Mouse (Mus musculus): Measurements from ENCODE around the gene Abca6. TPM values are rescaled to one million over a fixed set of nuclear protein-coding genes. Genes with fewer than 3 reads are reported as not detected.

The Abca6 gene
- polyA plus RNA-seq, 1 experiment from 2014 or later = 0.06 TPM

- Histone ChIP-seq H3K4me3 (ENCODE audit: low read depth, low read length) (no peak overlapping the region), H3K9ac (ENCODE audit: low read length) (no peak overlapping the region), H3K4me2 (ENCODE audit: low read length) (no peak overlapping the region), H3K9me3 (replicated peaks; ENCODE audit: control insufficient read depth, low read length) (no peaks in the 10 kb centered on the region), H3K27ac (ENCODE audit: low read depth, low read length) (no peak overlapping the region), H3K27me3 (replicated peaks; ENCODE audit: control insufficient read depth, insufficient read depth, low read length) (no peaks in the 10 kb centered on the region), H3K4me1 (ENCODE audit: control insufficient read depth, insufficient read depth, low read length) (no peaks in the 10 kb centered on the region), H3K36me3 (ENCODE audit: control insufficient read depth, insufficient read depth, low read length) (no peaks in the 10 kb centered on the region)
- no peak for DNase-seq (ENCODE audit: low spot score)
- 83% methylated on average over 2 of the region's 2 CpGs for WGBS
- no peak for ATAC-seq
These were observed 14.1 kb downstream of the Abca6 start for GRCm38 (mm10) chr11:110237466-110237865.

GRCm38 (mm10) chr11:110232975-110233374 is 18.6 kb downstream of the Abca6 start:
- Histone ChIP-seq H3K27me3 (replicated peaks; ENCODE audit: control insufficient read depth, insufficient read depth, low read length) (no peaks in the 10 kb centered on the region), H3K4me3 (ENCODE audit: low read depth, low read length) (no peak overlapping the region), H3K4me2 (ENCODE audit: low read length) (no peak overlapping the region), H3K9ac (ENCODE audit: low read length) (no peak overlapping the region), H3K9me3 (replicated peaks; ENCODE audit: control insufficient read depth, low read length) (no peaks in the 10 kb centered on the region), H3K36me3 (ENCODE audit: control insufficient read depth, insufficient read depth, low read length) (no peaks in the 10 kb centered on the region), H3K4me1 (ENCODE audit: control insufficient read depth, insufficient read depth, low read length) (no peaks in the 10 kb centered on the region), H3K27ac (ENCODE audit: low read depth, low read length) (no peak overlapping the region)
- DNase-seq (ENCODE audit: low spot score) = no peak
- no peak for ATAC-seq

GRCm38 (mm10) chr11:110217118-110217517 is 34.5 kb downstream of the Abca6 start:
- Histone ChIP-seq H3K27me3 (replicated peaks; ENCODE audit: control insufficient read depth, insufficient read depth, low read length) (no peaks in the 10 kb centered on the region), H3K36me3 (ENCODE audit: control insufficient read depth, insufficient read depth, low read length) (no peaks in the 10 kb centered on the region), H3K9me3 (replicated peaks; ENCODE audit: control insufficient read depth, low read length) (no peaks in the 10 kb centered on the region), H3K4me1 (ENCODE audit: control insufficient read depth, insufficient read depth, low read length) (no peaks in the 10 kb centered on the region), H3K4me3 (ENCODE audit: low read depth, low read length) (no peak overlapping the region), H3K4me2 (ENCODE audit: low read length) (no peak overlapping the region), H3K27ac (ENCODE audit: low read depth, low read length) (no peak overlapping the region), H3K9ac (ENCODE audit: low read length) (no peak overlapping the region)
- ATAC-seq (no peak), DNase-seq (ENCODE audit: low spot score) (peak; percentile 1)

GRCm38 (mm10) chr11:110203930-110204329 is 47.6 kb downstream of the Abca6 start:
- WGBS = 85% methylated on average over 5 of the region's 5 CpGs
- ATAC-seq = no peak
- DNase-seq (ENCODE audit: low spot score) = no peak

GRCm38 (mm10) chr11:110198882-110199281 is 52.7 kb downstream of the Abca6 start:
- H3K9ac ChIP-seq (ENCODE audit: low read length) = no peak overlapping the region
- no peak overlapping the region for H3K27ac ChIP-seq (ENCODE audit: low read depth, low read length)
- no peak overlapping the region for H3K4me3 ChIP-seq (ENCODE audit: low read depth, low read length)
- DNase-seq (ENCODE audit: low spot score) = no peak
- 81% methylated on average over 3 of the region's 3 CpGs for WGBS
- no peak overlapping the region for H3K4me2 ChIP-seq (ENCODE audit: low read length)
- no peak for ATAC-seq
- no peaks in the 10 kb centered on the region for H3K4me1 ChIP-seq (ENCODE audit: control insufficient read depth, insufficient read depth, low read length)
- H3K36me3 ChIP-seq (ENCODE audit: control insufficient read depth, insufficient read depth, low read length) = no peaks in the 10 kb centered on the region
- H3K9me3 ChIP-seq (replicated peaks; ENCODE audit: control insufficient read depth, low read length) = no peaks in the 10 kb centered on the region
- H3K27me3 ChIP-seq (replicated peaks; ENCODE audit: control insufficient read depth, insufficient read depth, low read length) = no peaks in the 10 kb centered on the region

More at GRCm38 (mm10) chr11:110203930-110204329, 47.6 kb downstream of the Abca6 start:
- no peak overlapping the region for H3K9ac ChIP-seq (ENCODE audit: low read length)
- H3K4me1 ChIP-seq (ENCODE audit: control insufficient read depth, insufficient read depth, low read length) = no peaks in the 10 kb centered on the region
- H3K27ac ChIP-seq (ENCODE audit: low read depth, low read length) = no peak overlapping the region
- no peaks in the 10 kb centered on the region for H3K36me3 ChIP-seq (ENCODE audit: control insufficient read depth, insufficient read depth, low read length)
- no peaks in the 10 kb centered on the region for H3K9me3 ChIP-seq (replicated peaks; ENCODE audit: control insufficient read depth, low read length)
- H3K4me3 ChIP-seq (ENCODE audit: low read depth, low read length) = no peak overlapping the region
- no peak overlapping the region for H3K4me2 ChIP-seq (ENCODE audit: low read length)
- no peaks in the 10 kb centered on the region for H3K27me3 ChIP-seq (replicated peaks; ENCODE audit: control insufficient read depth, insufficient read depth, low read length)

- no peaks in the 10 kb centered on the region for H3K27me3 ChIP-seq (replicated peaks; ENCODE audit: control insufficient read depth, insufficient read depth, low read length)
- H3K4me2 ChIP-seq (ENCODE audit: low read length) = no peak overlapping the region
- no peaks in the 10 kb centered on the region for H3K9me3 ChIP-seq (replicated peaks; ENCODE audit: control insufficient read depth, low read length)
- 90% methylated on average over 8 of the region's 8 CpGs for WGBS
- no peaks in the 10 kb centered on the region for H3K36me3 ChIP-seq (ENCODE audit: control insufficient read depth, insufficient read depth, low read length)
- ATAC-seq = no peak
- no peak for DNase-seq (ENCODE audit: low spot score)
- H3K4me1 ChIP-seq (ENCODE audit: control insufficient read depth, insufficient read depth, low read length) = no peaks in the 10 kb centered on the region
- H3K4me3 ChIP-seq (ENCODE audit: low read depth, low read length) = no peak overlapping the region
- H3K27ac ChIP-seq (ENCODE audit: low read depth, low read length) = no peak overlapping the region
- H3K9ac ChIP-seq (ENCODE audit: low read length) = no peak overlapping the region
These were observed 54.8 kb downstream of the Abca6 start for GRCm38 (mm10) chr11:110196561-110197306.

- no peak for ATAC-seq
- Histone ChIP-seq H3K4me1 (ENCODE audit: control insufficient read depth, insufficient read depth, low read length) (no peaks in the 10 kb centered on the region), H3K4me2 (ENCODE audit: low read length) (no peak overlapping the region), H3K36me3 (ENCODE audit: control insufficient read depth, insufficient read depth, low read length) (no peaks in the 10 kb centered on the region), H3K27me3 (replicated peaks; ENCODE audit: control insufficient read depth, insufficient read depth, low read length) (no peaks in the 10 kb centered on the region), H3K4me3 (ENCODE audit: low read depth, low read length) (no peak overlapping the region), H3K9me3 (replicated peaks; ENCODE audit: control insufficient read depth, low read length) (no peaks in the 10 kb centered on the region), H3K9ac (ENCODE audit: low read length) (no peak overlapping the region), H3K27ac (ENCODE audit: low read depth, low read length) (no peak overlapping the region)
- DNase-seq (ENCODE audit: low spot score) = no peak
- 92% methylated on average over 4 of the region's 4 CpGs for WGBS
These were observed 56.3 kb downstream of the Abca6 start for GRCm38 (mm10) chr11:110195310-110195709.

- H3K27ac ChIP-seq (ENCODE audit: low read depth, low read length) = no peak overlapping the region
- WGBS = 96% methylated on average over 3 of the region's 3 CpGs
These were observed 80.4 kb downstream of the Abca6 start for GRCm38 (mm10) chr11:110171212-110171611.

GRCm38 (mm10) chr11:110167459-110168251 is 83.9 kb downstream of the Abca6 start, which contains the start of gene Abca9:
Gene Abca9, minus strand, starts transcription at chr11:110168196.
- Histone ChIP-seq H3K4me1 (ENCODE audit: control insufficient read depth, insufficient read depth, low read length) (no peaks in the 10 kb centered on the region), H3K4me2 (ENCODE audit: low read length) (no peak within 1 kb of the TSS), H3K27ac (ENCODE audit: low read depth, low read length) (no peak within 1 kb of the TSS), H3K9ac (ENCODE audit: low read length) (no peak within 1 kb of the TSS), H3K4me3 (ENCODE audit: low read depth, low read length) (no peak within 1 kb of the TSS), H3K9me3 (replicated peaks; ENCODE audit: control insufficient read depth, low read length) (no peaks in the 10 kb centered on the region), H3K27me3 (replicated peaks; ENCODE audit: control insufficient read depth, insufficient read depth, low read length) (no peaks in the 10 kb centered on the region), H3K36me3 (ENCODE audit: control insufficient read depth, insufficient read depth, low read length) (no peaks in the 10 kb centered on the region)
- no peak for ATAC-seq
- WGBS = 55% methylated on average over 12 of the region's 12 CpGs
- peak; percentile 26 for DNase-seq (ENCODE audit: low spot score)

More at GRCm38 (mm10) chr11:110171212-110171611, 80.4 kb downstream of the Abca6 start:
- H3K9ac ChIP-seq (ENCODE audit: low read length) = no peak overlapping the region
- no peak overlapping the region for H3K4me2 ChIP-seq (ENCODE audit: low read length)
- no peaks in the 10 kb centered on the region for H3K27me3 ChIP-seq (replicated peaks; ENCODE audit: control insufficient read depth, insufficient read depth, low read length)
- no peaks in the 10 kb centered on the region for H3K36me3 ChIP-seq (ENCODE audit: control insufficient read depth, insufficient read depth, low read length)
- no peak overlapping the region for H3K4me3 ChIP-seq (ENCODE audit: low read depth, low read length)
- no peaks in the 10 kb centered on the region for H3K4me1 ChIP-seq (ENCODE audit: control insufficient read depth, insufficient read depth, low read length)
- no peaks in the 10 kb centered on the region for H3K9me3 ChIP-seq (replicated peaks; ENCODE audit: control insufficient read depth, low read length)
- ATAC-seq = no peak
- DNase-seq (ENCODE audit: low spot score) = no peak
